Mouse (Mus musculus) gastrocnemius, adult 8-10 months (tissue): ENCODE results near the gene Map3k5. TPM values are rescaled to one million over a fixed set of nuclear protein-coding genes. Genes with fewer than 3 reads are reported as not detected.

Experiments
- DNase-seq, 2 experiments: peaks; one replicate each; pipeline ENCODE4 v3.0.0; 2022; ENCODE audit warnings: low spot score in 2 of 2
- total RNA-seq, 4 experiments: library from RNA; stranded (reverse); gene quantifications; 2 replicates each; pipeline ENCODE4 v1.2.4; 2022

The Map3k5 gene
- total RNA-seq, 4 experiments from 2014 or later, result 6.0 to 8.3 (median 6.6) TPM

DNA sequence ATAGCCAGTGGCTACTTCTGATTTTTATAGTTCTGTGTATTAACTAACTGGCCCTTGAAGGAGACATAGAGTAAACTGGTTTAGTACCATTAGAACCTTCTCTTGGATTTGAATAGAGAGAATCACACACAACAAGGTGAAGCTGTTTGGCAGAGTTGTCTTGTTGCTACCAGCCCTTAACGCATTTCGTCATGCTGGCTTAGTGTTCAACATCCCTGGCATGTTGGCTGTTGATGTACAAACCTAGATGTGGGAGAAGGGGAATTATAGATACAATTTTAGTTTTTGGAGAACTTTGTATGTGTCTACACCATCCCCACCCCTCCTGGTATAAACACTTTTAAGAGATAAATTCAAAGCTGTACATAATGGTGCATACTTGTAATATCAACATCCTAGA is 251.5 kb downstream of the Map3k5 start:
- no peak for DNase-seq

- no peak for DNase-seq
These were observed 252.6 kb downstream of the Map3k5 start for GRCm38 (mm10) chr10:20186800-20187273.

DNA sequence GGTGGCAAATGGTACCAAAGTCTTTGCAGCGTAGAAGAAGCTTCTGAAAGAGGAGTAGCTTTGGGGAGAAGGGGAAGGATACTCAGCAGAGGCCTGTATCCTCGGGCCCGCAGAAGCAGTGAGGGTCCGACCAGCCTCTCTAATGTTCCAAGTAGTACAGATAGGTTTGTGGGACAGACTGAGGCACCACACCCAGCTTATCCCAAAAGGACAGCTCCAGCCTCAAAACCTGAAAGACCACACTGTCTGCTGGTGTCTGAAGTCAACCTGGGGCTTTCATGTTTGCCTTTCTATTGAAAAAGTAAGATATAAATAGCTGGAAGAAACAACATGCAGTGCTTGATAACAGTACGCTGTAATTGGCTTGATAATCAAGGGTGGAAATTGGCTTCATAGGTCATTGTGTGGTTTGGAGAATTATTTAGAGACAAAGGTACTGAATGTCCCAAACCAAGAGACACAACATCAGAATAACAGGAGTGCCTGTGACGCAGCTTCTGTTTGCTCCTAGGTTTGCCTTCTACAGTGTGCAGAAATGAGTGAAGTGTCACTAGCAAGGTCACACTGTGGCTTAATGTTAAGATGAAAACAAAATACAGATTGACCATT is 256.0 kb downstream of the Map3k5 start:
- no peak for DNase-seq

Other genes starting within 250 kb of the Map3k5 start
- gene Il20ra, start 221.9 kb upstream of the Map3k5 start, total RNA-seq, result under 1 TPM in 1 of 4 experiments, not detected in 3; 0.27 TPM
- gene Slc35d3, start 83.0 kb upstream of the Map3k5 start, total RNA-seq, result not detected
- 10 to 100 TPM; 20.6 to 25.0 (median 24.3) TPM for gene Pex7, start 26.8 kb upstream of the Map3k5 start, total RNA-seq
- 1 to 10 TPM; 3.0 to 6.3 (median 4.5) TPM for gene Map7, start 214.0 kb downstream of the Map3k5 start, total RNA-seq